Mouse (Mus musculus) hindbrain, embryonic 15.5 days (tissue): ENCODE results near the gene Minpp1. TPM values are rescaled to one million over a fixed set of nuclear protein-coding genes. Genes with fewer than 3 reads are reported as not detected.

Experiments used
- ATAC-seq: fragments of 200-750 bp; cut with Nextera tagmentation; 2 replicates; pipeline ENCODE4 v1.8.0; 2017; ENCODE audit warnings: low read depth, moderate number of reproducible peaks, moderate TSS enrichment; ENCODE audit not compliant: low FRiP score
- H3K27ac ChIP-seq: fragments of 300-500 bp; sonication (generic); replicated peaks from 2 replicates; pipeline ENCODE4 v1.5.1; 2015; ENCODE audit warnings: mild to moderate bottlenecking, inconsistent platforms
- H3K27me3 ChIP-seq: fragments of 300-500 bp; sonication (generic); 2 replicates; pipeline ENCODE4 v1.6.1; 2015; ENCODE audit warnings: control low read depth, inconsistent platforms
- H3K36me3 ChIP-seq: fragments of 300-500 bp; sonication (generic); 2 replicates; pipeline ENCODE4 v1.6.1; 2015; ENCODE audit warnings: control low read depth, inconsistent platforms
- H3K4me1 ChIP-seq: fragments of 300-500 bp; sonication (generic); replicated peaks from 2 replicates; pipeline ENCODE4 v1.6.1; 2015; ENCODE audit warnings: control low read depth, inconsistent platforms
- H3K4me2 ChIP-seq: fragments of 300-500 bp; sonication (generic); 2 replicates; pipeline ENCODE4 v1.6.1; 2015; ENCODE audit warnings: moderate library complexity, mild to moderate bottlenecking, inconsistent platforms
- H3K4me3 ChIP-seq: fragments of 300-500 bp; sonication (generic); 2 replicates; pipeline ENCODE4 v1.5.1; 2015; ENCODE audit warnings: mild to moderate bottlenecking, inconsistent platforms
- H3K9ac ChIP-seq: fragments of 300-500 bp; sonication (generic); 2 replicates; pipeline ENCODE4 v1.6.1; 2015; ENCODE audit warnings: inconsistent platforms
- H3K9me3 ChIP-seq: fragments of 300-500 bp; sonication (generic); 2 replicates; pipeline ENCODE4 v1.6.1; 2016; ENCODE audit warnings: control low read depth, inconsistent platforms
- WGBS: fragments of 180-500 bp; shearing (Covaris S2); methylation state at CpG from one replicate; pipeline ENCODE4 v1.1.7; 2015; 5-methylcytosine and 5-hydroxymethylcytosine counted together
- polyA plus RNA-seq: library from polyadenylated mRNA; unstranded; fragments of >200 nt; fragmentation: Nextera tagmentation; extraction: Ambion mirVana; gene quantifications from 2 replicates; pipeline ENCODE4 v1.2.1, GENCODE M21; 2015

The Minpp1 gene
- polyA plus RNA-seq, 1 experiment from 2014 or later, result 57.7 TPM

GRCm38 (mm10) chr19:32510962-32511361, 25.4 kb downstream of the Minpp1 start:
- H3K36me3 ChIP-seq, result peaks cover 40% of the 10 kb centered on the region
- no peak overlapping the region for H3K4me3 ChIP-seq
- no peaks in the 10 kb centered on the region for H3K9me3 ChIP-seq
- no peak for ATAC-seq
- no peak overlapping the region for H3K9ac ChIP-seq
- H3K27me3 ChIP-seq, result no peaks in the 10 kb centered on the region
- H3K4me2 ChIP-seq, result no peak overlapping the region
- no peaks in the 10 kb centered on the region for H3K4me1 ChIP-seq
- 96% methylated on average over 6 of the region's 6 CpGs for WGBS
- H3K27ac ChIP-seq, result no peak overlapping the region

GRCm38 (mm10) chr19:32512518-32512917, 26.9 kb downstream of the Minpp1 start:
- no peak for ATAC-seq
- WGBS, result 29% methylated on average over 1 of the region's 1 CpGs

DNA sequence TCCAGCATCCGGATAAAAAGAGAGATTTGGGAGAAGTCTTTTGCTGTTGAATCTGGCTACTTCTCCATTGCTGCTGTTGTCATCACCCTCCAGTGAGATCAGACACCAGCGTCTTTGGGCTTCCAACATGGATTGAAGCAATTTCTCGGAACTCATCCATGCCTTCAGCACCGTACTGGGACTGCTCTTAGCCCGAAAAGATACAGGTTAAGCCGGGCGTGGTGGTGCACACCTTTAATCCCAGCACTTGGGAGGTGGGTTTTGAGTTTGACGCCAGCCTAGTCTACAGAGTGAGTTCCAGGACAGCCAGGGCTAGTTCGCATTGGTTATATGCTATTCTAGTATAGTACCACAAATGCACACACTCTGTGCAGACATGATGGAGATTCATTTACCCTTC, 31.0 kb downstream of the Minpp1 start:
- WGBS, result over 99% methylated on average over 9 of the region's 9 CpGs
- peaks cover 44% of the 10 kb centered on the region for H3K36me3 ChIP-seq
- H3K4me1 ChIP-seq, result no peaks in the 10 kb centered on the region
- H3K4me3 ChIP-seq, result no peak overlapping the region
- H3K27me3 ChIP-seq, result no peaks in the 10 kb centered on the region
- no peak overlapping the region for H3K4me2 ChIP-seq
- H3K9ac ChIP-seq, result no peak overlapping the region
- H3K9me3 ChIP-seq, result no peaks in the 10 kb centered on the region
- H3K27ac ChIP-seq, result no peak overlapping the region
- ATAC-seq, result no peak

More at GRCm38 (mm10) chr19:32512518-32512917, 26.9 kb downstream of the Minpp1 start:
- Histone ChIP-seq H3K9me3 (no peaks in the 10 kb centered on the region), H3K27ac (no peak overlapping the region), H3K27me3 (no peaks in the 10 kb centered on the region), H3K4me3 (no peak overlapping the region), H3K4me2 (no peak overlapping the region), H3K36me3 (peaks cover 51% of the 10 kb centered on the region), H3K9ac (no peak overlapping the region), H3K4me1 (no peaks in the 10 kb centered on the region)

DNA sequence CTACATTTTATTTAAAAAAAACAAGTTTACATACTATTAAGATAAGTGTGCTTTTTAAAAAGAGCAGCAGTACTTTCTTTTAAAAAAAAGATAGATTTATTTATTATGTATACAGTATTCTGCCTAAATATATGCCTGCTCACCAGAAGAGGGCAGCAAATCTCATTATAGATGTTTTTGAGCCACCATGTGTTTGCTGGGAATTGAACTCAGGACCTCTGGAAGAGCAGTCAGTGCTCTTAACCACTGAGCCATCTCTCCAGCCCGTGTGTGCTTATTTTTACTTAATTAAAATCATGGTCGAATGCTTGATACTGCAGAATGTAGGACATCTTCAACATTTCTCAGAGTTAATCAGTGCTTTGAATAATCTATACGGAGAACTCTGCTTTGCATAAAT, 35.9 kb downstream of the Minpp1 start:
- ATAC-seq, result no peak
- Histone ChIP-seq H3K9ac (no peak overlapping the region), H3K27me3 (no peaks in the 10 kb centered on the region), H3K9me3 (no peaks in the 10 kb centered on the region), H3K36me3 (peaks cover 6% of the 10 kb centered on the region), H3K27ac (no peak overlapping the region), H3K4me2 (no peak overlapping the region), H3K4me1 (no peaks in the 10 kb centered on the region), H3K4me3 (no peak overlapping the region)
- WGBS, result 89% methylated on average over 3 of the region's 3 CpGs

DNA sequence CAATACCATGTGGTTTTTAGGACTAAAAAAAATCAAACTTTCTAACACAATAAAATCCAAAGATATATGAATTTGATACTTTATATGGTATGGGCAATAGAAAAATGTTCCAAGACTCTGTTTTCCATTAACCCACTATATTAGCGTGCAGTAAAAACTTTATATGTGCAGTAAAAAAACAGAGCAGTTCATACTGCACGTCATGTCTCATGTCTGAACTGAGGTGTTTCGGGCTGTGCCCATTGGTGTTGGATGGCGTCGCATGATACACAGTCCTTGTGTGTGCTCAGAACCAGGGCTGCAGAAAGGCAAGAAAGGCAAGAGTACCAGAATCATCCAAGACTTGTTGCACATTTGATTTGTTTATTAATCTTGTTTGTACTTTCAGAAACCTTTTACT, 36.7 kb downstream of the Minpp1 start:
- no peaks in the 10 kb centered on the region for H3K9me3 ChIP-seq
- 96% methylated on average over 5 of the region's 5 CpGs for WGBS
- no peak overlapping the region for H3K9ac ChIP-seq
- H3K4me2 ChIP-seq, result no peak overlapping the region
- no peaks in the 10 kb centered on the region for H3K27me3 ChIP-seq
- ATAC-seq, result no peak
- no peak overlapping the region for H3K27ac ChIP-seq
- no peaks in the 10 kb centered on the region for H3K4me1 ChIP-seq
- no peaks in the 10 kb centered on the region for H3K36me3 ChIP-seq
- H3K4me3 ChIP-seq, result no peak overlapping the region

GRCm38 (mm10) chr19:32522753-32523307, 37.3 kb downstream of the Minpp1 start:
- 94% methylated on average over 8 of the region's 8 CpGs for WGBS
- Histone ChIP-seq H3K27me3 (no peaks in the 10 kb centered on the region), H3K27ac (no peak overlapping the region), H3K36me3 (no peaks in the 10 kb centered on the region), H3K4me1 (no peaks in the 10 kb centered on the region), H3K9ac (no peak overlapping the region), H3K4me2 (no peak overlapping the region), H3K4me3 (no peak overlapping the region), H3K9me3 (no peaks in the 10 kb centered on the region)
- ATAC-seq, result no peak

DNA sequence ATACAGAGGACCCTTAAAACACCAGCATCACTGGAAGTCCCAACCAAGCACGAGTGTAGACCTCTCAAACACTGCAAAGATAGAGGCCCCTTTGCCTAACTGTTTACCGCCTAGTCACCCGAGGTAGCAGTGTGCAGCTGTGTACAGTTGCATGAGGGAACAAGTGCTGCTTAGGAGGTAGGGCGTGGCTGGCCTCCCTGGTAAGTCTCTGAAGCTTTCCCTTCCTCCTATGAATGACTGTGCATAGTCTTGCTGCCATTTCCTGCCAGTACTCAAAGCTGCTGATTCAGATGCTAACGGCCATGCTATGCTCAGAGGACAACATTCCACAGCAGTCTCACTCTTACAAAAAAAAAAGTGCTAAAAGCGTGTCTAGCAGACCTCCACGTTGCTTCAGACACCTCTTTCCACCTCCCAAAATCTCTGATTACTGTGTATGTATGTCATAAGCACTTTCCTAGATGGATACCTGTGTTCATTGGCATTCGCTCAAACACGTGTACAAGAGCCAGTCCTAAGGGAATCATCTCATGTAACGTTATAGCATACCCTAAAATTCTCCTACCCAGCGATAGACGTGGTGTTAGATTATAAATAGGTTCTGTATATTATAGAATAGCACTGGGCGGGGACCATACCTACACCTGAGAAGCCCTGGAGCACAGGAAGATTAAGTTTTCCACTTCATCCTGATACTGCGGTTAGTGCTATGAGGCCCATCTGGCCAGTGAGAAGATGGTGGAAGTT, 38.4 kb downstream of the Minpp1 start:
- Histone ChIP-seq H3K9me3 (no peaks in the 10 kb centered on the region), H3K4me3 (no peak overlapping the region), H3K4me2 (no peak overlapping the region), H3K9ac (no peak overlapping the region), H3K4me1 (no peaks in the 10 kb centered on the region), H3K27me3 (no peaks in the 10 kb centered on the region), H3K36me3 (no peaks in the 10 kb centered on the region), H3K27ac (no peak overlapping the region)
- WGBS, result 82% methylated on average over 14 of the region's 14 CpGs
- no peak for ATAC-seq

- ATAC-seq, result no peak
- H3K9ac ChIP-seq, result no peak overlapping the region
- no peak overlapping the region for H3K4me3 ChIP-seq
- no peaks in the 10 kb centered on the region for H3K27me3 ChIP-seq
- 75% methylated on average over 3 of the region's 3 CpGs for WGBS
- no peaks in the 10 kb centered on the region for H3K36me3 ChIP-seq
- no peak overlapping the region for H3K4me2 ChIP-seq
- no peak overlapping the region for H3K27ac ChIP-seq
- H3K9me3 ChIP-seq, result no peaks in the 10 kb centered on the region
- H3K4me1 ChIP-seq, result no peaks in the 10 kb centered on the region
These were observed 38.9 kb downstream of the Minpp1 start for GRCm38 (mm10) chr19:32524516-32524860.

DNA sequence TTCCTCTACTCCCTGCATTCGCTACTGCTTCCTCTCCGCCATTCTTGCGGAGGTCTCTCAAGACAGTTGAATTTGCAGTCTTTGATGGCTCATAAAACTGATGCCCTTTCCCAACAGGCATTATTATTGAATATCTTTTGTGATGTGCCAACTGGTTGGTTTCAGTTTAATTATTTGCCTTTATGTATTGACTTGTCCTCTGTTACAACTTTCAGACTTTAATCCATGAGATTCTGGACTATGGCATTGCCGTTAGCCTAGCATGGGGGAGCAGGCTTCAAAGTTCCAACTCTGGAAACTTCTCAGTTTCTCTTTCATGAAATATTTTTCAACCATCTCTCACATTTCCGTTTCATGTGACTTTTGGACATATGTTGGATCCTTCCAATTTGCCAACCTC, 41.6 kb downstream of the Minpp1 start:
- no peak overlapping the region for H3K27ac ChIP-seq
- no peaks in the 10 kb centered on the region for H3K9me3 ChIP-seq
- no peak overlapping the region for H3K4me2 ChIP-seq
- no peaks in the 10 kb centered on the region for H3K27me3 ChIP-seq
- H3K4me3 ChIP-seq, result no peak overlapping the region
- no peaks in the 10 kb centered on the region for H3K36me3 ChIP-seq
- WGBS, result 96% methylated on average over 5 of the region's 5 CpGs
- H3K9ac ChIP-seq, result no peak overlapping the region
- no peak for ATAC-seq
- H3K4me1 ChIP-seq, result no peaks in the 10 kb centered on the region

DNA sequence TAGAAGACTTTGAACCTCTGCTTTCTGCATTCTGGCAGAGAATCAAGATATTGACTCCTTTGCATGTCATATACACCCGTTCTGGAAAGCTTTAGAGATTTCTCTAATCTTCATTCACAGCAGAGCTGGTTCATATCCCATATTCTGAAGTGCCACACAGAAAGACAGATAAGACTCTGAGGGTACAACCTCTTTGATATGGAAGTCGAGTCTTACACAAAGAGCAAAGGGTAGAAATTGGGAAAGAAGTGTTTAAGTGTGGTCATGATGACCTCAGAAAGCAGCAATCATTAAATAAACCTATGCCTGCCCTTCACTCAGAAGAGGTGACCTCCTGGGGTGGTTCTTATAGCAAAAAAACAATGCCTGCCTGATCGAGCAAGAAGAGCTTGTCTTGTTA, 43.2 kb downstream of the Minpp1 start:
- Histone ChIP-seq H3K27me3 (no peaks in the 10 kb centered on the region), H3K9me3 (no peaks in the 10 kb centered on the region), H3K4me1 (no peaks in the 10 kb centered on the region), H3K27ac (no peak overlapping the region), H3K36me3 (no peaks in the 10 kb centered on the region), H3K9ac (no peak overlapping the region), H3K4me2 (no peak overlapping the region), H3K4me3 (no peak overlapping the region)
- no peak for ATAC-seq
- WGBS, result 78% methylated on average over 3 of the region's 3 CpGs

- no peaks in the 10 kb centered on the region for H3K36me3 ChIP-seq
- H3K27me3 ChIP-seq, result no peaks in the 10 kb centered on the region
- H3K9ac ChIP-seq, result no peak overlapping the region
- no peak overlapping the region for H3K27ac ChIP-seq
- no peak overlapping the region for H3K4me3 ChIP-seq
- no peaks in the 10 kb centered on the region for H3K9me3 ChIP-seq
- no peak overlapping the region for H3K4me2 ChIP-seq
- no peaks in the 10 kb centered on the region for H3K4me1 ChIP-seq
- 80% methylated on average over 11 of the region's 11 CpGs for WGBS
- no peak for ATAC-seq
These were observed 43.8 kb downstream of the Minpp1 start for GRCm38 (mm10) chr19:32529252-32529942.

DNA sequence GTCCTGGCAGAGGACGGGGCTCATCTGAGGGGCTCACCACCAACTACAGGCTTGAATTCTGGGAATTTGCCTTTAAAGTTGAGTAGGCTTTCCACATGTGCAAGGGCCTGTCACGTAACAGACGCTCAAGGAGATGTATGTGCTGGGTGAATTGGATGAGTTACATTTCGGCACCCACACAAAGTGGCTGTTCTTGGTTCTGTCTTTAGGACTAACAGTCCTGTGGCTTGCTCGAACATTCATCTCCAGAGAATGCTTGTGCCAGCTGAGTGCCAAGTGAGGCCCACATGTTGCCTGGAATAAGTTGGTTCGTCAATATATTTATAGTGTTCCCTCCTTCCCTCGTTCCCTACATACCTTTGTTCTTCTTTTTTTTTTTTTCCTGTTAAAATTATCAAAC, 44.7 kb downstream of the Minpp1 start:
- Histone ChIP-seq H3K4me2 (no peak overlapping the region), H3K4me1 (no peaks in the 10 kb centered on the region), H3K9me3 (no peaks in the 10 kb centered on the region), H3K27ac (no peak overlapping the region), H3K27me3 (no peaks in the 10 kb centered on the region), H3K4me3 (no peak overlapping the region), H3K36me3 (no peaks in the 10 kb centered on the region), H3K9ac (no peak overlapping the region)
- no peak for ATAC-seq
- WGBS, result 93% methylated on average over 7 of the region's 7 CpGs
